Mouse (Mus musculus) limb, embryonic 11.5 days (tissue): ENCODE measurements around the gene D6Ertd527e. TPM values are rescaled to one million over a fixed set of nuclear protein-coding genes. Genes with fewer than 3 reads are reported as not detected.

Experiments used
- ATAC-seq: fragments of 200-750 bp; cut with Nextera tagmentation; 2 replicates; pipeline ENCODE4 v1.8.0; 2017; ENCODE audit warnings: low read depth; ENCODE audit not compliant: insufficient number of reproducible peaks, low FRiP score, low TSS enrichment
- DNase-seq: peaks from one replicate; pipeline ENCODE4 v3.0.0-alpha.2; 2015; ENCODE audit warnings: low spot score
- H3K27ac ChIP-seq: fragments of 300-500 bp; sonication (generic); replicated peaks from 2 replicates; pipeline ENCODE4 v1.5.1; 2014; ENCODE audit warnings: low read depth, mild to moderate bottlenecking, low read length
- H3K27me3 ChIP-seq: fragments of 300-500 bp; sonication (generic); 2 replicates; pipeline ENCODE4 v1.6.1; 2014; ENCODE audit warnings: mild to moderate bottlenecking, low read length, mixed read lengths; ENCODE audit not compliant: control insufficient read depth, insufficient read depth
- H3K36me3 ChIP-seq: fragments of 300-500 bp; sonication (generic); 2 replicates; pipeline ENCODE4 v1.6.1; 2014; ENCODE audit warnings: mild to moderate bottlenecking, low read length, moderate library complexity, mixed read lengths; ENCODE audit not compliant: control insufficient read depth, insufficient read depth
- H3K4me1 ChIP-seq: fragments of 300-500 bp; sonication (generic); 2 replicates; pipeline ENCODE4 v1.6.1; 2014; ENCODE audit warnings: low read length, mixed read lengths; ENCODE audit not compliant: control insufficient read depth, insufficient read depth
- H3K4me2 ChIP-seq: fragments of 300-500 bp; sonication (generic); 2 replicates; pipeline ENCODE4 v1.6.1; 2014; ENCODE audit warnings: low read depth, mild to moderate bottlenecking, moderate library complexity; ENCODE audit not compliant: severe bottlenecking
- H3K4me3 ChIP-seq: fragments of 300-500 bp; sonication (generic); 2 replicates; pipeline ENCODE4 v1.5.1; 2014; ENCODE audit warnings: low read depth, low read length
- H3K9ac ChIP-seq: fragments of 300-500 bp; sonication (generic); 2 replicates; pipeline ENCODE4 v1.6.1; 2014; ENCODE audit warnings: mild to moderate bottlenecking, low read length
- H3K9me3 ChIP-seq: fragments of 300-500 bp; sonication (generic); 2 replicates; pipeline ENCODE4 v1.6.1; 2016; ENCODE audit warnings: low read length; ENCODE audit not compliant: control insufficient read depth
- WGBS: fragments of 180-500 bp; shearing (Covaris S2); extraction: QIAGEN DNeasy Blood & Tissue Kit; methylation state at CpG from one replicate; pipeline ENCODE4 v1.1.7; 2014; 5-methylcytosine and 5-hydroxymethylcytosine counted together
- polyA plus RNA-seq: library from polyadenylated mRNA; unstranded; fragments of >200 nt; fragmentation: Nextera tagmentation; extraction: Ambion mirVana; gene quantifications from 2 replicates; pipeline ENCODE4 v1.2.1, GENCODE M21; 2014

The D6Ertd527e gene
- polyA plus RNA-seq, 1 experiment from 2014 or later = 0.53 TPM

- H3K27ac ChIP-seq = no peak overlapping the region
- WGBS = 91% methylated on average over 8 of the region's 8 CpGs
Observed at GRCm38 (mm10) chr6:87129861-87130260, 25.3 kb downstream of the D6Ertd527e start.

GRCm38 (mm10) chr6:87130628-87131027 lies 26.1 kb downstream of the D6Ertd527e start:
- no peaks in the 10 kb centered on the region for H3K36me3 ChIP-seq
- H3K9me3 ChIP-seq = peaks cover 3% of the 10 kb centered on the region; the same call in 1 of the 2 replicates
- no peak overlapping the region for H3K4me3 ChIP-seq
- WGBS = 93% methylated on average over 7 of the region's 7 CpGs
- H3K4me2 ChIP-seq = no peak overlapping the region
- no peak overlapping the region for H3K9ac ChIP-seq
- no peaks in the 10 kb centered on the region for H3K27me3 ChIP-seq
- no peaks in the 10 kb centered on the region for H3K4me1 ChIP-seq
- no peak overlapping the region for H3K27ac ChIP-seq
- ATAC-seq (no peak), DNase-seq (no peak)

More at GRCm38 (mm10) chr6:87129861-87130260, 25.3 kb downstream of the D6Ertd527e start:
- Histone ChIP-seq H3K4me3 (no peak overlapping the region), H3K9me3 (peaks cover 3% of the 10 kb centered on the region; the same call in 1 of the 2 replicates), H3K4me1 (no peaks in the 10 kb centered on the region), H3K4me2 (no peak overlapping the region), H3K27me3 (no peaks in the 10 kb centered on the region), H3K9ac (no peak overlapping the region), H3K36me3 (no peaks in the 10 kb centered on the region)
- DNase-seq (no peak), ATAC-seq (no peak)

GRCm38 (mm10) chr6:87131078-87131477 lies 26.5 kb downstream of the D6Ertd527e start:
- Histone ChIP-seq H3K4me1 (no peaks in the 10 kb centered on the region), H3K36me3 (peaks cover 1% of the 10 kb centered on the region), H3K4me3 (no peak overlapping the region), H3K9ac (no peak overlapping the region), H3K4me2 (no peak overlapping the region), H3K9me3 (peaks cover 3% of the 10 kb centered on the region; the same call in 1 of the 2 replicates), H3K27me3 (no peaks in the 10 kb centered on the region), H3K27ac (no peak overlapping the region)
- DNase-seq (no peak), ATAC-seq (no peak)
- 69% methylated on average over 1 of the region's 1 CpGs for WGBS

DNA sequence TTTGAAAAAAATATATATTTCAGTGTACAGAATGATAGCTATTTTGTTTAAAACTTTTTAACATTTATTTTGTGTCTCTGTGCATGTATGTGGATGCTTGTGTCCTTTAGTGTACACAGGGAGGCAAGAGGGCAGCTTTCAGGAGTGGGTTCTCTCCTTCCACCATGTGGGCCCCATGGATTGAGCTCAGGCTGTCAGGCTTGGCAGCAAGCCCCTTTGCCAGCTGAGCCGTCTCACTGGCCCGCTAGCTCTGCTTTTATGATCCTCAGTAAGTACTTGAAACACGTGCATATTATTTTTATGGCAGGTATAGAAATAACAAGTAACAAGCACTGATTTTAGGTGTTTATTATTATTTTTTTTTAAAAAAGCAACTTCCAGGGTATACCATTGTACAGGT lies 29.0 kb downstream of the D6Ertd527e start:
- H3K9me3 ChIP-seq = peaks cover 3% of the 10 kb centered on the region; the same call in 1 of the 2 replicates
- 83% methylated on average over 3 of the region's 3 CpGs for WGBS
- no peak overlapping the region for H3K27ac ChIP-seq
- no peak overlapping the region for H3K4me2 ChIP-seq
- DNase-seq (no peak), ATAC-seq (no peak)
- H3K36me3 ChIP-seq = peaks cover 5% of the 10 kb centered on the region
- no peaks in the 10 kb centered on the region for H3K4me1 ChIP-seq
- H3K9ac ChIP-seq = no peak overlapping the region
- no peak overlapping the region for H3K4me3 ChIP-seq
- H3K27me3 ChIP-seq = no peaks in the 10 kb centered on the region

DNA sequence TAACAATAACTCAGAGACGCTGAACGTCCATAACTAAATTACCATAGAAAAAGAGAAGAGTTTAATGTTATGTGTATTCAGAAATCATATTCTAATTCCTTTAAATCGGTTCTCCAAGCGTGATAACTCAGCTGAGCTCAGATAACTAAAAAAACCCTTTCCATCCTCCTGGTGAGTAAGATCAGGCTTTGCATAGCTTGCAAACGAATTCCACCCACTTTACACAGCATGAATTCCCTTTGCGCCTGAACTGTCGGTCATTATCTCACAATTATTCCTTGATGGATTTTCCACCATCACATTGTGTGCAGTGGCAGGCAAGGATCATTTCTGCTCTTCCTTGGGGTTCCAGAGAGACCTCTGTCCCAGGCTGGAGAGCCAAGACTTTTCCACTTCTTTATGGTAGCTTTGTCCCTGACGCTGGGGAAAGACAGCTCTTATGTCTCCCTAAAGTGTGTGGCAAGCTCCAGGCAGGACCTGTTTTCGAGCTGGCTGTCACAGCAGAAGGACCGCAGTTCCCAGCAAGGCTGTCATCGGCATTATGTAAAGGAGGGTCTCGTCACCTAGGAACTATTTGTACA lies 29.5 kb downstream of the D6Ertd527e start:
- ATAC-seq (no peak), DNase-seq (no peak)
- H3K27ac ChIP-seq = no peak overlapping the region
- H3K4me2 ChIP-seq = no peak overlapping the region
- H3K4me1 ChIP-seq = no peaks in the 10 kb centered on the region
- H3K9me3 ChIP-seq = peaks cover 3% of the 10 kb centered on the region; the same call in 1 of the 2 replicates
- H3K27me3 ChIP-seq = no peaks in the 10 kb centered on the region
- WGBS = 78% methylated on average over 12 of the region's 12 CpGs
- H3K36me3 ChIP-seq = peaks cover 5% of the 10 kb centered on the region
- no peak overlapping the region for H3K4me3 ChIP-seq
- no peak overlapping the region for H3K9ac ChIP-seq

GRCm38 (mm10) chr6:87138479-87138878 lies 33.9 kb downstream of the D6Ertd527e start:
- ATAC-seq (no peak), DNase-seq (no peak)
- WGBS = 96% methylated on average over 5 of the region's 5 CpGs
- no peak overlapping the region for H3K9ac ChIP-seq
- peaks cover 5% of the 10 kb centered on the region for H3K36me3 ChIP-seq
- H3K4me3 ChIP-seq = no peak overlapping the region
- H3K27me3 ChIP-seq = no peaks in the 10 kb centered on the region
- no peak overlapping the region for H3K4me2 ChIP-seq
- H3K4me1 ChIP-seq = 0 out of 2 replicates have a peak, but pooled peaks cover 2% of the 10 kb centered on the region
- H3K9me3 ChIP-seq = no peaks in the 10 kb centered on the region
- H3K27ac ChIP-seq = no peak overlapping the region

- WGBS = 78% methylated on average over 12 of the region's 12 CpGs
- Histone ChIP-seq H3K4me1 (0 out of 2 replicates have a peak, but pooled peaks cover 2% of the 10 kb centered on the region), H3K36me3 (peaks cover 5% of the 10 kb centered on the region)
Observed at GRCm38 (mm10) chr6:87139796-87140553, 35.4 kb downstream of the D6Ertd527e start.

DNA sequence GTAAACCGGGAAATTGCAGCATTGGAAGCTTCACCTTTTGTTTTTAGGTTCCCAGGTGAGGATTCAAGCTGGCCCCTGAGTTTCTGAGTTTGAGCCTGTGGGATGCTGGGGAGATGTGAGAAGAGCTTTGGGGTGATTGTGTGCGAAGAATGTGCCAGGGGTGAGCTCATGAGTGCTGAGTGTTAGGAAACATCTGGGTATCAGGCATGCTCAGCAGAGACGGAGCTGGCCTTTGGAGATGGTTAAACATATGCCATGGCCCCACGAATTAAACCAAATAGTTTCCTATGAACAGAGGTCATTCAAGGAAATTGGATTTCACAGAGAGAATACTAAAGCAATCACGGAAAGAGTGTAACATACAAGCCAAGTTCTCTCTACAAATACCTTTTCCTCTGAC lies 37.7 kb downstream of the D6Ertd527e start:
- Histone ChIP-seq H3K36me3 (no peaks in the 10 kb centered on the region), H3K4me2 (no peak overlapping the region), H3K9ac (no peak overlapping the region), H3K9me3 (no peaks in the 10 kb centered on the region), H3K27me3 (no peaks in the 10 kb centered on the region), H3K4me1 (0 out of 2 replicates have a peak, but pooled peaks cover 2% of the 10 kb centered on the region), H3K27ac (no peak overlapping the region), H3K4me3 (no peak overlapping the region)
- no peak for DNase-seq
- no peak for ATAC-seq
- 74% methylated on average over 5 of the region's 5 CpGs for WGBS

More at GRCm38 (mm10) chr6:87139796-87140553, 35.4 kb downstream of the D6Ertd527e start:
- DNase-seq (no peak), ATAC-seq (no peak)
- H3K4me3 ChIP-seq = no peak overlapping the region
- H3K27ac ChIP-seq = no peak overlapping the region
- H3K27me3 ChIP-seq = no peaks in the 10 kb centered on the region
- H3K9me3 ChIP-seq = no peaks in the 10 kb centered on the region
- no peak overlapping the region for H3K4me2 ChIP-seq
- H3K9ac ChIP-seq = no peak overlapping the region
